Comparison of ENCODE assay signal across 9 mouse cellular contexts in genomic region chr10:126845309-126845911, GRCm38 (mm10). TPM values are rescaled to one million over a fixed set of nuclear protein-coding genes. Genes with fewer than 3 reads are reported as not detected.
DNase-seq lines count a peak whose midpoint lies in the region; ATAC-seq and TF ChIP-seq lines count a peak whose summit lies in the region.
"Had no signal": no experiment of that assay in that cellular context is flagged by ENCODE, and none has a peak within 500 bp of the region (broad histone marks: within the 10 kb centered on the region; RNA-seq: fewer than 3 reads in every experiment).

No protein-coding gene starts in this region.

- TF ChIP-seq CTCF in kidney, postnatal 0 days (IDR thresholded peaks at IDR 0.05; ENCODE audit: low read depth), result no peak

- no peaks in the 10 kb centered on the region for H3K4me1 ChIP-seq in kidney, postnatal 0 days (replicated peaks; ENCODE audit: insufficient read depth, low read length)
- peaks cover 18% of the 10 kb centered on the region; the same call in 1 of the 2 replicates for H3K4me1 ChIP-seq in forebrain, embryonic 12.5 days
- peaks cover 16% of the 10 kb centered on the region for H3K4me1 ChIP-seq in midbrain, embryonic 13.5 days (replicated peaks)

- H3K9ac ChIP-seq in kidney, postnatal 0 days (ENCODE audit: low read depth, low read length), result no peak overlapping the region
- H3K9ac ChIP-seq in forebrain, embryonic 12.5 days, result no peak overlapping the region
- peak overlapping the region; percentile 24 for H3K9ac ChIP-seq in midbrain, embryonic 13.5 days (replicated peaks)

- no peak for ATAC-seq in kidney, postnatal 0 days (replicated peaks; ENCODE audit: low FRiP score, low read depth)
- peak; percentile 66 for ATAC-seq in forebrain, embryonic 12.5 days (ENCODE audit: low FRiP score)
- ATAC-seq in midbrain, embryonic 13.5 days, result peak; percentile 83

- H3K27ac ChIP-seq in kidney, postnatal 0 days, result peak overlapping the region; percentile 19; the same call in 1 of the 2 replicates
- peak overlapping the region; percentile 46 for H3K27ac ChIP-seq in forebrain, embryonic 12.5 days
- H3K27ac ChIP-seq in midbrain, embryonic 13.5 days, result peak overlapping the region; percentile 78

- H3K36me3 ChIP-seq in kidney, postnatal 0 days (ENCODE audit: insufficient read depth, low read length), result no peaks in the 10 kb centered on the region
- no peaks in the 10 kb centered on the region for H3K36me3 ChIP-seq in forebrain, embryonic 12.5 days (replicated peaks)
- no peaks in the 10 kb centered on the region for H3K36me3 ChIP-seq in midbrain, embryonic 13.5 days
- H3K36me3 ChIP-seq: G1E had no signal

- peak; percentile 57 for DNase-seq in kidney, postnatal 0 days (ENCODE audit: low spot score)
- no peak for DNase-seq in kidney, adult 8-10 months
- DNase-seq in layer of hippocampus, postnatal 10 days (ENCODE audit: low spot score in 2 of 2), result peak; percentile 47 to 57
- no peak for DNase-seq in spleen, adult 18-20 months
- no peak for DNase-seq in gastrocnemius, adult 18-20 months (ENCODE audit: low spot score)
- DNase-seq in spleen, postnatal 4 days (ENCODE audit: low spot score in 2 of 2), result no peak

- peak overlapping the region; percentile 39 for H3K4me2 ChIP-seq in kidney, postnatal 0 days (ENCODE audit: low read length)
- peak overlapping the region; percentile 42 for H3K4me2 ChIP-seq in forebrain, embryonic 12.5 days
- H3K4me2 ChIP-seq in midbrain, embryonic 13.5 days (replicated peaks), result peak overlapping the region; percentile 38

- H3K27me3 ChIP-seq in kidney, postnatal 0 days (ENCODE audit: insufficient read depth, low read length), result no peaks in the 10 kb centered on the region
- no peaks in the 10 kb centered on the region for H3K27me3 ChIP-seq in forebrain, embryonic 12.5 days
- no peaks in the 10 kb centered on the region for H3K27me3 ChIP-seq in midbrain, embryonic 13.5 days

- WGBS in kidney, postnatal 0 days, result 21% methylated on average over 10 of the region's 10 CpGs
- WGBS in forebrain, embryonic 12.5 days, result 10% methylated on average over 10 of the region's 10 CpGs
- WGBS in midbrain, embryonic 13.5 days, result 9% methylated on average over 10 of the region's 10 CpGs

- no peaks in the 10 kb centered on the region for H3K9me3 ChIP-seq in kidney, postnatal 0 days (replicated peaks; ENCODE audit: low read length)
- H3K9me3 ChIP-seq in forebrain, embryonic 12.5 days, result no peaks in the 10 kb centered on the region
- H3K9me3 ChIP-seq in midbrain, embryonic 13.5 days, result peaks cover 5% of the 10 kb centered on the region; the same call in 1 of the 2 replicates

- no peak overlapping the region for H3K4me3 ChIP-seq in kidney, postnatal 0 days (replicated peaks; ENCODE audit: low read depth, low read length)
- H3K4me3 ChIP-seq in forebrain, embryonic 12.5 days (replicated peaks), result no peak overlapping the region
- no peak overlapping the region for H3K4me3 ChIP-seq in midbrain, embryonic 13.5 days (replicated peaks)

RNA-seq across cellular contexts. Expression of gene Atp23, which starts 55.7 kb away (rescaled TPM):
- 20.5 and 22.6 TPM in 2 replicates for polyA plus RNA-seq in kidney, postnatal 0 days (2015; fragmentation: Nextera tagmentation; extraction: Ambion mirVana)
- 14.2 and 14.5 TPM in 2 replicates for polyA plus RNA-seq in forebrain, embryonic 12.5 days (2016; fragmentation: Nextera tagmentation; extraction: Ambion mirVana)
- 10 to 100 TPM in 1 of 2 experiments, 1 to 10 TPM in 1; 7.4 to 10.3 TPM for total RNA-seq in layer of hippocampus, postnatal 10 days (2021)
- 9.1 and 9.2 TPM in 2 replicates for polyA plus RNA-seq in midbrain, embryonic 13.5 days (2015; fragmentation: Nextera tagmentation; extraction: Ambion mirVana)
- 1 to 10 TPM; 1.5 to 1.6 TPM for total RNA-seq in gastrocnemius, adult 18-20 months (2021)

Comparison
In these comparisons a context has a peak if more than half of its experiments do, and no peak if none do; other contexts are left out.
1. DNase-seq: peak in kidney, postnatal 0 days (single experiment) and layer of hippocampus, postnatal 10 days (2 of 2); none in kidney, adult 8-10 months (0 of 2), spleen, adult 18-20 months (0 of 2), gastrocnemius, adult 18-20 months (single experiment) and spleen, postnatal 4 days (0 of 2).
2. H3K27ac ChIP-seq: peak in every context shown above with its lines; median percentile 78 in midbrain, embryonic 13.5 days; 46 in forebrain, embryonic 12.5 days; 19 in kidney, postnatal 0 days.
3. Peak in every context shown above with its lines, with median percentiles within 50 percentile points of each other: H3K4me2 ChIP-seq.